Mouse (Mus musculus): Measurements from ENCODE around the gene Kcnj15. TPM values are rescaled to one million over a fixed set of nuclear protein-coding genes. Genes with fewer than 3 reads are reported as not detected.

Gene Kcnj15
- polyA plus RNA-seq, 1 experiment from 2014 or later: 0.05 TPM

GRCm38 (mm10) chr16:95301667-95302066 is 44.3 kb downstream of the Kcnj15 start:
- Histone ChIP-seq H3K4me3 (ENCODE audit: low read depth, low read length) (no peak overlapping the region), H3K27ac (ENCODE audit: low read length) (no peak overlapping the region), H3K36me3 (ENCODE audit: control insufficient read depth, insufficient read depth, low read length) (no peaks in the 10 kb centered on the region), H3K9me3 (replicated peaks; ENCODE audit: control insufficient read depth, low read length, poor library complexity, severe bottlenecking) (no peaks in the 10 kb centered on the region), H3K27me3 (ENCODE audit: control insufficient read depth, insufficient read depth, low read depth, low read length) (no peaks in the 10 kb centered on the region), H3K9ac (ENCODE audit: low read depth, low read length) (no peak overlapping the region), H3K4me2 (ENCODE audit: low read length) (no peak overlapping the region), H3K4me1 (ENCODE audit: control insufficient read depth, insufficient read depth, low read length) (no peaks in the 10 kb centered on the region)
- 97% methylated on average over 3 of the region's 3 CpGs for WGBS
- no peak for ATAC-seq

- H3K4me1 ChIP-seq (ENCODE audit: control insufficient read depth, insufficient read depth, low read length): no peaks in the 10 kb centered on the region
- no peak overlapping the region for H3K27ac ChIP-seq (ENCODE audit: low read length)
- H3K9ac ChIP-seq (ENCODE audit: low read depth, low read length): no peak overlapping the region
- no peak overlapping the region for H3K4me2 ChIP-seq (ENCODE audit: low read length)
- ATAC-seq: no peak
- no peaks in the 10 kb centered on the region for H3K9me3 ChIP-seq (replicated peaks; ENCODE audit: control insufficient read depth, low read length, poor library complexity, severe bottlenecking)
- 79% methylated on average over 9 of the region's 9 CpGs for WGBS
- H3K27me3 ChIP-seq (ENCODE audit: control insufficient read depth, insufficient read depth, low read depth, low read length): no peaks in the 10 kb centered on the region
- H3K36me3 ChIP-seq (ENCODE audit: control insufficient read depth, insufficient read depth, low read length): no peaks in the 10 kb centered on the region
- no peak overlapping the region for H3K4me3 ChIP-seq (ENCODE audit: low read depth, low read length)
These were observed 46.3 kb downstream of the Kcnj15 start for GRCm38 (mm10) chr16:95303676-95304075.

- Histone ChIP-seq H3K4me3 (ENCODE audit: low read depth, low read length) (no peak overlapping the region), H3K4me1 (ENCODE audit: control insufficient read depth, insufficient read depth, low read length) (no peaks in the 10 kb centered on the region), H3K27ac (ENCODE audit: low read length) (no peak overlapping the region), H3K4me2 (ENCODE audit: low read length) (no peak overlapping the region), H3K9ac (ENCODE audit: low read depth, low read length) (no peak overlapping the region), H3K36me3 (ENCODE audit: control insufficient read depth, insufficient read depth, low read length) (no peaks in the 10 kb centered on the region), H3K27me3 (ENCODE audit: control insufficient read depth, insufficient read depth, low read depth, low read length) (no peaks in the 10 kb centered on the region), H3K9me3 (replicated peaks; ENCODE audit: control insufficient read depth, low read length, poor library complexity, severe bottlenecking) (no peaks in the 10 kb centered on the region)
- ATAC-seq: no peak
- WGBS: 93% methylated on average over 3 of the region's 3 CpGs
These were observed 50.5 kb downstream of the Kcnj15 start for GRCm38 (mm10) chr16:95307823-95308360.

DNA sequence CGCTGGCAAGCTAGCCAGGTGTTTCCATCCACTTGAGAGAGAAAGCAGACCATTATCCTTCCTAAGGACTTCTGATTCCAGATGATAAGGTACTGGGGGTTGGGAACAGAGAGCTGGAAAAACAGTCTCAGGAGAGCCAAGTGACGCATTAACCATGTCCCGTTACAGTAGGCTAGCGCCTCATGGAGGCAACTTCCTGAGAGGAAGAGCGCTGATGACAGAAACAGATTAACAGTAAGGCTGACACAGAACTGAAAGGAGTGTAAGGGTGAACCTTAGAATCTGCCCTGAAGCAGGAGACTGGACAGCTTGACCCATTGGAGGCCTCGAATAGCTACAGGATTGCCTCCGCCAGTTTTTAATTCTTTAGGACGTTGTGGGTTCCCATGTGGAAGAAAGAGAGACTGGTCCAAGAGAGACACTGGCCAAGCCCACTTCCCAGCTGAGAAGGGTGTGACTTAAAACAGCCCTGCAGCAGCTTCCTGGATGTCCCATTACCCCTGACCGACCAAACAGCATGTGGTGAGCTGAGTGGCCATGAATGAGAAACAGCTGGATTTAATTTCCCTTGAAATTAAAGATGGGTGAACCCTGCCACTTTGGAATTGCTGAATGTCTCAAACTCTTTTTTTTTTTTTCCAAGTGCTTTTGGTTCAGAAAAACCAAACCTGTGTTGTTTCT is 64.7 kb downstream of the Kcnj15 start:
- Histone ChIP-seq H3K4me1 (ENCODE audit: control insufficient read depth, insufficient read depth, low read length) (no peaks in the 10 kb centered on the region), H3K9me3 (replicated peaks; ENCODE audit: control insufficient read depth, low read length, poor library complexity, severe bottlenecking) (no peaks in the 10 kb centered on the region), H3K4me2 (ENCODE audit: low read length) (no peak overlapping the region), H3K36me3 (ENCODE audit: control insufficient read depth, insufficient read depth, low read length) (no peaks in the 10 kb centered on the region), H3K4me3 (ENCODE audit: low read depth, low read length) (no peak overlapping the region), H3K27me3 (ENCODE audit: control insufficient read depth, insufficient read depth, low read depth, low read length) (no peaks in the 10 kb centered on the region), H3K27ac (ENCODE audit: low read length) (no peak overlapping the region), H3K9ac (ENCODE audit: low read depth, low read length) (no peak overlapping the region)
- ATAC-seq: no peak
- whole genome bisulfite sequencing: 79% methylated on average over 9 of the region's 9 CpGs

- no peak for ATAC-seq
- Histone ChIP-seq H3K27me3 (ENCODE audit: control insufficient read depth, insufficient read depth, low read depth, low read length) (no peaks in the 10 kb centered on the region), H3K36me3 (ENCODE audit: control insufficient read depth, insufficient read depth, low read length) (no peaks in the 10 kb centered on the region), H3K9me3 (replicated peaks; ENCODE audit: control insufficient read depth, low read length, poor library complexity, severe bottlenecking) (no peaks in the 10 kb centered on the region; the same call in 1 of the 2 replicates), H3K4me1 (ENCODE audit: control insufficient read depth, insufficient read depth, low read length) (no peaks in the 10 kb centered on the region), H3K4me2 (ENCODE audit: low read length) (no peak overlapping the region), H3K27ac (ENCODE audit: low read length) (no peak overlapping the region), H3K4me3 (ENCODE audit: low read depth, low read length) (no peak overlapping the region), H3K9ac (ENCODE audit: low read depth, low read length) (no peak overlapping the region)
- 88% methylated on average over 5 of the region's 5 CpGs for WGBS
These were observed 74.8 kb downstream of the Kcnj15 start for GRCm38 (mm10) chr16:95332159-95332558.

- H3K9me3 ChIP-seq (replicated peaks; ENCODE audit: control insufficient read depth, low read length, poor library complexity, severe bottlenecking): no peaks in the 10 kb centered on the region
- H3K27me3 ChIP-seq (ENCODE audit: control insufficient read depth, insufficient read depth, low read depth, low read length): peaks cover 4% of the 10 kb centered on the region; the same call in 1 of the 2 replicates
- 20% methylated on average over 28 of the region's 28 CpGs for WGBS
- H3K4me1 ChIP-seq (ENCODE audit: control insufficient read depth, insufficient read depth, low read length): peaks cover 10% of the 10 kb centered on the region
- peak overlapping the region; percentile 8; the same call in 1 of the 2 replicates for H3K9ac ChIP-seq (ENCODE audit: low read depth, low read length)
- no peak overlapping the region for H3K4me3 ChIP-seq (ENCODE audit: low read depth, low read length)
- no peak overlapping the region for H3K27ac ChIP-seq (ENCODE audit: low read length)
- no peaks in the 10 kb centered on the region for H3K36me3 ChIP-seq (ENCODE audit: control insufficient read depth, insufficient read depth, low read length)
- H3K4me2 ChIP-seq (ENCODE audit: low read length): peak overlapping the region; percentile 27
- peak; percentile 91 for ATAC-seq
These were observed 83.8 kb downstream of the Kcnj15 start for GRCm38 (mm10) chr16:95340885-95341791.

DNA sequence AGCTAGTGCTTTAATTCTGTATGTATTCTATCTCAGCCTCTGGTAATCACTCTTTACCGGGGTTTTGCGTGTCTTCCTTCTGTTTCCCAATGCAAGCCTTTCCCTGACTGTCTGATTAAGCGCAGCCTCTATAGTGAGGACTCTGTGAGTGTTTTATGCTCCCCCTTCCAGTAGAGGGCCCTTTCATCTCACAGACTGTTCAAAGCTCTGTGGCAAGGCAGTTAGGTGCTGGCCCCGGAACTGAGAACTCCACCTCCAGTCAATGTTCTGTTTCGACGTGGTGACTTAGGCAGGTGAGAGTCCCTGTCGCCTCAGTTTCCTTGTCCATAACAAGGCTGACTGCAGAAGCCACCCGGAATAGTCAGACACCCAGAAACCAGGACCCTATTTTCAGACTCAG is 84.7 kb downstream of the Kcnj15 start:
- Histone ChIP-seq H3K4me1 (ENCODE audit: control insufficient read depth, insufficient read depth, low read length) (peaks cover 10% of the 10 kb centered on the region), H3K4me2 (ENCODE audit: low read length) (no peak overlapping the region)
- WGBS: 75% methylated on average over 8 of the region's 8 CpGs

GRCm38 (mm10) chr16:95344961-95345360 is 87.6 kb downstream of the Kcnj15 start:
- peaks cover 10% of the 10 kb centered on the region for H3K4me1 ChIP-seq (ENCODE audit: control insufficient read depth, insufficient read depth, low read length)
- 72% methylated on average over 10 of the region's 10 CpGs for WGBS
- H3K9ac ChIP-seq (ENCODE audit: low read depth, low read length): no peak overlapping the region
- peaks cover 2% of the 10 kb centered on the region for H3K27me3 ChIP-seq (ENCODE audit: control insufficient read depth, insufficient read depth, low read depth, low read length)
- H3K36me3 ChIP-seq (ENCODE audit: control insufficient read depth, insufficient read depth, low read length): no peaks in the 10 kb centered on the region
- H3K27ac ChIP-seq (ENCODE audit: low read length): no peak overlapping the region
- no peak for ATAC-seq
- H3K9me3 ChIP-seq (replicated peaks; ENCODE audit: control insufficient read depth, low read length, poor library complexity, severe bottlenecking): no peaks in the 10 kb centered on the region
- H3K4me2 ChIP-seq (ENCODE audit: low read length): no peak overlapping the region
- H3K4me3 ChIP-seq (ENCODE audit: low read depth, low read length): no peak overlapping the region

More for the DNA sequence above, 84.7 kb downstream of the Kcnj15 start:
- Histone ChIP-seq H3K27me3 (ENCODE audit: control insufficient read depth, insufficient read depth, low read depth, low read length) (peaks cover 4% of the 10 kb centered on the region; the same call in 1 of the 2 replicates), H3K9ac (ENCODE audit: low read depth, low read length) (no peak overlapping the region), H3K27ac (ENCODE audit: low read length) (no peak overlapping the region), H3K9me3 (replicated peaks; ENCODE audit: control insufficient read depth, low read length, poor library complexity, severe bottlenecking) (no peaks in the 10 kb centered on the region), H3K4me3 (ENCODE audit: low read depth, low read length) (no peak overlapping the region), H3K36me3 (ENCODE audit: control insufficient read depth, insufficient read depth, low read length) (no peaks in the 10 kb centered on the region)
- no peak for ATAC-seq

GRCm38 (mm10) chr16:95345882-95346281 is 88.5 kb downstream of the Kcnj15 start:
- WGBS: 5% methylated on average over 4 of the region's 7 CpGs
- ATAC-seq: no peak
- Histone ChIP-seq H3K4me2 (ENCODE audit: low read length) (no peak overlapping the region), H3K27ac (ENCODE audit: low read length) (no peak overlapping the region), H3K4me3 (ENCODE audit: low read depth, low read length) (no peak overlapping the region), H3K36me3 (ENCODE audit: control insufficient read depth, insufficient read depth, low read length) (no peaks in the 10 kb centered on the region), H3K9ac (ENCODE audit: low read depth, low read length) (no peak overlapping the region), H3K4me1 (ENCODE audit: control insufficient read depth, insufficient read depth, low read length) (peaks cover 10% of the 10 kb centered on the region), H3K27me3 (ENCODE audit: control insufficient read depth, insufficient read depth, low read depth, low read length) (no peaks in the 10 kb centered on the region; the same call in 1 of the 2 replicates), H3K9me3 (replicated peaks; ENCODE audit: control insufficient read depth, low read length, poor library complexity, severe bottlenecking) (no peaks in the 10 kb centered on the region)
